Mouse (Mus musculus) liver, postnatal 0 days (tissue): ENCODE data around the gene Akt1s1. TPM values are rescaled to one million over a fixed set of nuclear protein-coding genes. Genes with fewer than 3 reads are reported as not detected.

Experiments used
- ATAC-seq: fragments of 200-750 bp; cut with Nextera tagmentation; 2 replicates; pipeline ENCODE4 v1.8.0; 2017; ENCODE audit warnings: mild to moderate bottlenecking, moderate library complexity
- DNase-seq: peaks from one replicate; pipeline ENCODE4 v3.0.0-alpha.2; 2016
- H3K27ac ChIP-seq: fragments of 300-500 bp; sonication (generic); 2 replicates; pipeline ENCODE4 v1.5.1; 2014; ENCODE audit warnings: antibody characterized with exemption, moderate library complexity, mild to moderate bottlenecking, low read depth
- H3K27me3 ChIP-seq: fragments of 300-500 bp; sonication (generic); 2 replicates; pipeline ENCODE4 v1.6.1; 2014; ENCODE audit warnings: low read length, control low read depth, mixed read lengths; ENCODE audit not compliant: insufficient read depth
- H3K36me3 ChIP-seq: fragments of 300-500 bp; sonication (generic); replicated peaks from 2 replicates; pipeline ENCODE4 v1.6.1; 2014; ENCODE audit warnings: mild to moderate bottlenecking, control low read depth, low read length, moderate library complexity, mixed read lengths; ENCODE audit not compliant: insufficient read depth
- H3K4me1 ChIP-seq: fragments of 300-500 bp; sonication (generic); 2 replicates; pipeline ENCODE4 v1.6.1; 2014; ENCODE audit warnings: antibody characterized with exemption, mild to moderate bottlenecking, control low read depth; ENCODE audit not compliant: insufficient read depth
- H3K4me2 ChIP-seq: fragments of 300-500 bp; sonication (generic); 2 replicates; pipeline ENCODE4 v1.6.1; 2014; ENCODE audit warnings: low read depth, mild to moderate bottlenecking, low read length, moderate library complexity, mixed read lengths
- H3K4me3 ChIP-seq: fragments of 300-500 bp; sonication (generic); 2 replicates; pipeline ENCODE4 v1.5.1; 2014; ENCODE audit warnings: low read depth, low read length
- H3K9ac ChIP-seq: fragments of 300-500 bp; sonication (generic); replicated peaks from 2 replicates; pipeline ENCODE4 v1.6.1; 2014; ENCODE audit warnings: mild to moderate bottlenecking, moderate library complexity
- H3K9me3 ChIP-seq: fragments of 300-500 bp; sonication (generic); 2 replicates; pipeline ENCODE4 v1.6.1; 2016; ENCODE audit warnings: mild to moderate bottlenecking, control low read depth, low read length, mixed read lengths
- CTCF ChIP-seq: sonication (generic); IDR thresholded peaks from 2 replicates; pipeline ENCODE4 v1.5.1; 2016; ENCODE audit warnings: antibody characterized with exemption, low read depth
- EP300 ChIP-seq: IDR thresholded peaks from 2 replicates; pipeline ENCODE4 v1.6.1; 2016; ENCODE audit warnings: antibody characterized with exemption, low read depth, mild to moderate bottlenecking
- WGBS: fragments of 180-500 bp; shearing (Covaris S2); extraction: QIAGEN DNeasy Blood & Tissue Kit; methylation state at CpG from one replicate; pipeline ENCODE4 v1.1.7; 2014; ENCODE audit not compliant: insufficient replicate concordance; 5-methylcytosine and 5-hydroxymethylcytosine counted together
- polyA plus RNA-seq: library from polyadenylated mRNA; unstranded; fragments of >200 nt; fragmentation: Nextera tagmentation; extraction: Ambion mirVana; gene quantifications from 2 replicates; pipeline ENCODE4 v1.2.1, GENCODE M21; 2015

The Akt1s1 gene
- polyA plus RNA-seq, 1 experiment from 2014 or later = 38.6 TPM

DNA sequence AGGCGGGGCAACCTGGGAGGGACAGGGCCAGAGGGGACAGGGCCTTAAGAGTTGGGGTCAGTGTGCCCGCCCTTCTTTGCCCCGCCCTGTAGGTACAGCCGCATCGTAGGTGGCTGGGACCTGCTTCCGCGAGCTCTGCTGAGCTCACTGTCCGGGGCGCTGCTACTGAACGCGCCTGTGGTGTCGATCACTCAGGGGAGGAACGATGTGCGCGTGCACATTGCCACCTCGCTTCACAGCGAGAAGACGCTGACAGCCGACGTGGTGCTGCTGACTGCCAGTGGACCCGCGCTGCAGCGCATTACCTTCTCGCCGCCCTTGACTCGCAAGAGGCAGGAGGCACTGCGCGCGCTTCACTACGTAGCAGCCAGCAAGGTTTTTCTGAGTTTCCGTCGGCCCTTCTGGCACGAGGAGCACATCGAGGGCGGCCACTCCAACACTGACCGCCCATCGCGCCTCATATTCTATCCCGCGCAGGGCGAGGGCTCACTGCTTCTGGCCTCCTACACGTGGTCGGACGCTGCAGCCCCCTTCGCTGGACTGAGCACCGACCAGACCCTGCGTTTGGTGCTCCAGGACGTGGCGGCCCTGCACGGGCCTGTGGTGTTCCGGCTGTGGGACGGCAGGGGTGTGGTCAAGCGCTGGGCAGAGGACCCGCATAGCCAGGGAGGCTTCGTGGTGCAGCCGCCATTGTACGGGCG lies 9.2 kb upstream of the Akt1s1 start:
- WGBS = 3% methylated on average over 56 of the region's 58 CpGs
- TF ChIP-seq EP300 = no peak
- TF ChIP-seq CTCF = no peak
- ATAC-seq = peak; percentile 52
- H3K4me1 ChIP-seq = peaks cover 24% of the 10 kb centered on the region
- H3K27me3 ChIP-seq = 0 out of 2 replicates have a peak, but pooled peaks cover 9% of the 10 kb centered on the region
- peak; percentile 57 for DNase-seq
- no peaks in the 10 kb centered on the region for H3K9me3 ChIP-seq
- H3K27ac ChIP-seq = no peak overlapping the region
- H3K9ac ChIP-seq = peak overlapping the region; percentile 1; the same call in 1 of the 2 replicates
- peak overlapping the region; percentile 29 for H3K4me3 ChIP-seq
- H3K36me3 ChIP-seq = peaks cover 28% of the 10 kb centered on the region
- H3K4me2 ChIP-seq = peak overlapping the region; percentile 64

GRCm38 (mm10) chr7:44840426-44840825 lies 8.4 kb upstream of the Akt1s1 start:
- ATAC-seq (no peak), DNase-seq (no peak)
- Histone ChIP-seq H3K9me3 (no peaks in the 10 kb centered on the region), H3K36me3 (peaks cover 35% of the 10 kb centered on the region), H3K4me3 (no peak overlapping the region), H3K4me2 (peak overlapping the region; percentile 64; the same call in 1 of the 2 replicates), H3K4me1 (peaks cover 24% of the 10 kb centered on the region), H3K9ac (no peak overlapping the region), H3K27ac (no peak overlapping the region), H3K27me3 (0 out of 2 replicates have a peak, but pooled peaks cover 9% of the 10 kb centered on the region)
- WGBS = 44% methylated on average over 14 of the region's 14 CpGs
- TF ChIP-seq CTCF = no peak
- TF ChIP-seq EP300 = no peak

GRCm38 (mm10) chr7:44841825-44842463 lies 6.8 kb upstream of the Akt1s1 start:
- peaks cover 48% of the 10 kb centered on the region for H3K36me3 ChIP-seq
- DNase-seq (no peak), ATAC-seq (no peak)
- H3K9ac ChIP-seq = no peak overlapping the region
- 89% methylated on average over 8 of the region's 8 CpGs for WGBS
- H3K27ac ChIP-seq = no peak overlapping the region
- no peak overlapping the region for H3K4me2 ChIP-seq
- no peak overlapping the region for H3K4me3 ChIP-seq
- peaks cover 15% of the 10 kb centered on the region for H3K4me1 ChIP-seq
- TF ChIP-seq CTCF (no peak), EP300 (no peak)
- H3K9me3 ChIP-seq = no peaks in the 10 kb centered on the region
- 0 out of 2 replicates have a peak, but pooled peaks cover 9% of the 10 kb centered on the region for H3K27me3 ChIP-seq

- Histone ChIP-seq H3K4me1 (peaks cover 12% of the 10 kb centered on the region), H3K9me3 (no peaks in the 10 kb centered on the region), H3K9ac (no peak overlapping the region), H3K27ac (no peak overlapping the region), H3K4me3 (no peak overlapping the region), H3K4me2 (no peak overlapping the region), H3K27me3 (0 out of 2 replicates have a peak, but pooled peaks cover 2% of the 10 kb centered on the region), H3K36me3 (peaks cover 48% of the 10 kb centered on the region)
- WGBS = 89% methylated on average over 10 of the region's 10 CpGs
- no peak for DNase-seq
- no peak for TF ChIP-seq CTCF
- TF ChIP-seq EP300 = no peak
- ATAC-seq = no peak
Measured at GRCm38 (mm10) chr7:44845006-44845405, 3.8 kb upstream of the Akt1s1 start.

GRCm38 (mm10) chr7:44846804-44847203 lies 2.0 kb upstream of the Akt1s1 start:
- no peak for TF ChIP-seq EP300
- no peak for TF ChIP-seq CTCF
- H3K4me3 ChIP-seq = no peak overlapping the region
- H3K9ac ChIP-seq = no peak overlapping the region
- DNase-seq (no peak), ATAC-seq (no peak)
- no peak overlapping the region for H3K4me2 ChIP-seq
- WGBS = 94% methylated on average over 7 of the region's 7 CpGs
- no peak overlapping the region for H3K27ac ChIP-seq
- no peaks in the 10 kb centered on the region for H3K9me3 ChIP-seq
- H3K27me3 ChIP-seq = no peaks in the 10 kb centered on the region
- H3K4me1 ChIP-seq = peaks cover 23% of the 10 kb centered on the region
- H3K36me3 ChIP-seq = peaks cover 46% of the 10 kb centered on the region

DNA sequence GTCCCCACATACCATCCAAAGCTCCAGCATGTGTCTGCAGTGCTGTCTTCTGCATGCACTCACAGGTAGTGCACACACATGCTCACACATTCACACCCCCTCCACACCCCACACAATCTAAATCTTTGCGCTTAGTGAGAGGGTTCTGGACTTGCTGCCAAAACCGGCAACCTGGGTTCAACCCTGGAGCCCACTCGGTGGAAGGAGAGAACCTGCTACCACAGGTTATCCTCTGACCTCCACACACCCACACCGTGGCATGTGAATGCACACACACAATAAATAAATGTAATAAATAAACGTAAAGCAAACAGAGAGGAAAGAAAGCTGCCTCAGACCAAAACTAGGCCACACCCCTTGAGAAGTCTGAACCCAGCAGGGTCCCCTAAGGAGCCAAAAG lies 1.0 kb upstream of the Akt1s1 start:
- Histone ChIP-seq H3K27ac (peak overlapping the region; percentile 99; the same call in 1 of the 2 replicates), H3K4me2 (peak overlapping the region; percentile 75), H3K9ac (peak overlapping the region; percentile 69), H3K4me3 (peak overlapping the region; percentile 80), H3K4me1 (peaks cover 26% of the 10 kb centered on the region), H3K27me3 (no peaks in the 10 kb centered on the region), H3K36me3 (peaks cover 39% of the 10 kb centered on the region), H3K9me3 (no peaks in the 10 kb centered on the region)
- ATAC-seq = no peak
- 84% methylated on average over 5 of the region's 5 CpGs for WGBS
- no peak for DNase-seq
- TF ChIP-seq CTCF (no peak), EP300 (no peak)
